Mouse (Mus musculus): Measurements from ENCODE around the gene Cyp11a1.

GRCm38 (mm10) chr9:57985304-57985703 is 20.9 kb upstream of the Cyp11a1 start:
- TF ChIP-seq GATA1 (IDR thresholded peaks at IDR 0.05; ENCODE audit: low read length) (no peak), TAL1 (IDR thresholded peaks at IDR 0.05; ENCODE audit: low read length) (no peak)

Measured in erythroblast, embryonic 14.5 days (primary cell).